Mouse (Mus musculus): ENCODE measurements around the gene Dnaja3.
A peak's percentile ranks its signal among the peaks of the same experiment; 100 is the strongest.

Dnaja3 gene

DNA sequence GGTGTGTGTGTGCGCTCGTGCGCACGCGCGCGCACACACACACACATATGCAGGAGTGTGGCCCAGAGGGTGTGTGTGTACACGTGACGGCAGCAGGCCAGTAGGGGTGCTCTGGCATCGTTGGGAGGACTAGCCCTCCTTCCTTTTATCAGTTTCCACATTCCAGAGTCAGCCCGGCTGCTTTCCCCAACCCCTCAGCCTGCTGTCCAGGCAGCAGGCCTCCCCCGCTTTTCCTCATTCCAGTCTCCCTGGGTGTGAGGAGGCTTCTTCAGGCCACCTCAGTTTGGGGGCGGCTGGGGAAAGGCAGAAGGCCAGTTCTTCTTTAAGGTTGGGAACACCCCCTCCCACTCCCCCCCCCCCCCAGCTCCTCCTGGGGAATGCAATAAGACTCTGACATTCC lies 2.4 kb downstream of the Dnaja3 start:
- DNase-seq (ENCODE audit: low read depth, low spot score) = peak; percentile 82

DNA sequence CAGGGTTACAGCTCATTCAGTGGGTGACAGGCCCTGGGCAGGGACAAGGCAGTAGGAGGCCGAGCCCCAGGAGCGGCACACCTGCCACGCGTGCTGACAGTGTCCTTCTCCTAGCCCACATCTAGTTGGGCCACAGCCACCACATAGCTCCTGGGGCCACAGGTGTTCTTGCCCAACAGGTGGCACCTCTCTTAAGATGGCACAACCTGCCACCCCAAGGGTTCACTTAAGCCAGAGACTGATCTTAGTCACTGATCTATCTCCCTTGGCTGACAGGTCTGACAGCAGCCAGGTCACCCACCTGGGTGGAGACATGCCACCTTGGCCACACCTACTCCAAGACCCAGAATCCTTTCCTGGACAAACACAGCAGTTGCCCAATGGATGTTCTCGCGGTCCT lies 3.1 kb downstream of the Dnaja3 start:
- no peak for DNase-seq (ENCODE audit: low read depth, low spot score)

DNA sequence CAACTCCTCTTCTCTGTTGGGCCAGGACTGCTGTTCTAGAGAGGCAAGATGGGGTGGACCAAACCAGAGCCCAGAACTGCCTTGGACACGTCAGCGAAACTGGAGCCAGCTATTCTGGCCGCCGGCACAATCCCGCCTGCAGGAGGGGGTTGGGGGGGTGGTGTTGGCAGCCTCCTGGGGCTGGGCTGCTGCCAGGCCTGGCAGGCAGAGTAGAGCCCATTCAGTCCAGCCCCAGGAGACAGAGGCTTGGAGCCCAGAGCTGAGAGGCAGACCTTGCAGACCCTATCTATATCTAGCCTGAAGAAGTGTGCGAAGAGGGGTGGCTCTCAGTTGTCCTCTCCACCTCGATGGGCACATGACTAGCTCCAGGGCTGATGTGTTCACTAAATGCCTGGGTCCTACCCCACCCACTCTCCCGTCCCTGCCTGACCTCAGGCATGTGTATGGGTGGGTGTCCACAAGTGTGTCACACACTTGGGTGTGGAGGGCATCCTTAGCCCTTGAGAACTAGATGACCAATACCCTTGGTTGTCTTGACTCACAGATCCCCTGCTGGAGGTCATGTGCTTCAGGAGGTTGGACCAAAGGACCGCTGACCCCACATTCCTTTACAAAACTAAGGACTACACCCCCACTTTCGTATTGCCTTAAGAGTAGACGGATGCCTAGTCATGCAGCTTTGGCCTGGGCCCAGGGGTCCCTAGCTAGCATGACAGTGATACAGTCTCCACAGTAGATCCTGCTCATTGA lies 4.1 kb downstream of the Dnaja3 start:
- peak; percentile 45 for DNase-seq (ENCODE audit: low read depth, low spot score)

DNA sequence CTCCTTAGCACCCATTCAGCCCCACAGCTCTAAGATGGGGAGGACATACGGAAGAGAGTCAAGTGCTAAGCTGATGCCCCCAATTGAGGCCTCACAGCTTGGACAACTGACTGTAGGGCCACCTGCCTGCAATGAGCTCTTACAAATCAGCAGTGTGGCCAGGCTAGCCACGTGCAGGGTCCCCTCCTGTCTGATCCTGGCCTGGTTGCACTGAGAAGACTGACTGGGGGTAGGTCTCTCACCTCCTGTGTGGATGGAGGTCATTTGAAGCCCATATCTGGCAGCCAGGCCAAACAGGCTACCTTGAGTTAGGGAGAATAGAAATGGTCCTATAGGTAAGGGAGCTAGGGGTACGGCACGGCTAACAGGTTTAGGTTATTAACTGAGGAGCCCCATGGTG lies 6.1 kb downstream of the Dnaja3 start:
- DNase-seq (ENCODE audit: low read depth, low spot score) = no peak

DNA sequence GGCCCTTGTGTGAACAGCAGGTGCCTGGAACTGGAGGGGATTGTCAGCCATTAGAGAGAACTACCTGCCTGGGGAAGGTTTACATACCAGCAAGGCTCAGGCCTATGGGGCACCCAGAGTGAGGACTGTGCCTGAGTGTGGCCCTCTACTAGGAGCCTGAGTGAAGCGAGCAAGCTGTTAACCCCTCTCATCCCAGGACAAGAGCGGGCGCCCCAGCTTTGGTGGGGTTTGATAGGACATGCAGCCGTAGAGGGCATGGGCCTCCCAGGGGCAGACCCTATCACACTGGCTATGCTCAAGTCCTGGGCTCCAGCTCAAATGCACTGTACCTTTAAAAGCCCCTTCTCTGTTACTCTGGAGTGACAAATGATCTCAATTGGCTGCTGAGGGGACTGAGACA lies 7.0 kb downstream of the Dnaja3 start:
- DNase-seq (ENCODE audit: low read depth, low spot score) = no peak

DNA sequence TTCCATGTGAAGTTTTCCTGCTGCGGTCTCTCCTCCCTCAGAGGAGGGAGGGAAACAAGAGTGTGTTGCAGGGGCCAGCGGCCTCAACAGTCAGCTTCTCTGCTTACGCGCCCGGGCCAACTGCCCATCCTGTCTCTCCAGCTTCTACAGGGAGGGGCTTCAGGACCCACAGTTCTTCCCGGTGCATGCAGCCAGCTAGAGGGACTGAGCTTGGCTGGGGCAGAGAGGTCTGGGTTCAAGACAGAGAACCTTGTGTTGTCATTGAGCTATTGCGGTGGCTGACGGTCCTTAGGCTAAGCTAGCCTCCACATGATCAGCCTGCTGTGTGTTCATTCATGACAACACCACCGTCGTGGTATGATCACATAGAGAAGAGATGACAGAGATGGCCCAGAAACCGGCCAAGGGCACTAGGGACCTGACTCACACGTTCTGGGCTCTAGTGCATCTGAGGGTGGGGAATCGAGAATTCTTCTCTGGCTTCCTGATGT lies 7.9 kb downstream of the Dnaja3 start:
- no peak for DNase-seq (ENCODE audit: low read depth, low spot score)

DNA sequence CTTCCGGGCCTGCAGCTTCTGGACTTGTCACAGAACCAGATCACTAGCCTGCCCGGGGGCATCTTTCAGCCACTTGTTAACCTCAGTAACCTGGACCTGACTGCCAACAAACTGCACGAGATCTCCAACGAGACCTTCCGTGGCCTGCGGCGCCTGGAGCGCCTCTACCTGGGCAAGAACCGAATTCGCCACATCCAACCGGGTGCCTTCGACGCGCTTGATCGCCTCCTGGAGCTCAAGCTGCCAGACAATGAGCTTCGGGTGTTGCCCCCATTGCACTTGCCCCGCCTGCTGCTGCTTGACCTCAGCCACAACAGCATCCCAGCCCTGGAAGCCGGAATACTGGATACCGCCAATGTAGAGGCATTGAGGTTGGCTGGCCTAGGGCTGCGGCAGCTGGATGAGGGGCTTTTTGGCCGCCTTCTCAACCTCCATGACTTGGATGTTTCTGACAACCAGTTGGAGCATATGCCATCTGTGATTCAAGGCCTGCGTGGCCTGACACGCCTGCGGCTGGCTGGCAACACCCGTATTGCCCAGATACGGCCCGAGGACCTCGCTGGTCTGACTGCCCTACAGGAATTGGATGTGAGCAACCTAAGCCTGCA lies 8.7 kb downstream of the Dnaja3 start:
- no peak for DNase-seq (ENCODE audit: low read depth, low spot score)

DNA sequence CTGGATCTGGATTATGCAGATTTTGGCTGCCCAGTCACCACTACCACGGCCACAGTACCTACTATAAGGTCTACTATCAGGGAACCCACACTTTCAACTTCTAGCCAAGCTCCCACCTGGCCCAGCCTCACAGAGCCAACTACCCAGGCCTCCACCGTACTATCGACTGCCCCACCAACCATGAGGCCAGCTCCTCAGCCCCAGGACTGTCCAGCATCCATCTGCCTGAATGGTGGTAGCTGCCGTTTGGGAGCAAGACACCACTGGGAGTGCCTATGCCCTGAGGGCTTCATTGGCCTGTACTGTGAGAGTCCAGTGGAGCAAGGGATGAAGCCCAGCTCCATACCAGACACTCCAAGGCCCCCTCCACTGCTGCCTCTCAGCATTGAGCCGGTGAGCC lies 9.4 kb downstream of the Dnaja3 start:
- no peak for DNase-seq (ENCODE audit: low read depth, low spot score)

DNA sequence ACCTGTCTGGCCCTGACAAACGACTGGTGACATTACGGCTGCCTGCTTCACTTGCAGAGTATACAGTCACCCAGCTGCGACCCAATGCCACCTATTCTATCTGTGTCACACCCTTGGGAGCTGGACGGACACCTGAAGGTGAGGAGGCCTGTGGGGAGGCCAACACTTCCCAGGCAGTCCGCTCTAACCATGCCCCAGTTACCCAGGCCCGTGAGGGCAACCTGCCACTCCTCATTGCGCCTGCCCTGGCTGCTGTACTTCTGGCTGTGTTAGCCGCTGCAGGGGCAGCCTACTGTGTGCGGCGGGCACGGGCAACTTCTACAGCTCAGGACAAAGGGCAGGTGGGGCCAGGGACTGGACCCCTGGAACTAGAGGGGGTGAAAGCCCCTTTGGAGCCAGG lies 9.9 kb downstream of the Dnaja3 start:
- DNase-seq (ENCODE audit: low read depth, low spot score) = no peak

DNA sequence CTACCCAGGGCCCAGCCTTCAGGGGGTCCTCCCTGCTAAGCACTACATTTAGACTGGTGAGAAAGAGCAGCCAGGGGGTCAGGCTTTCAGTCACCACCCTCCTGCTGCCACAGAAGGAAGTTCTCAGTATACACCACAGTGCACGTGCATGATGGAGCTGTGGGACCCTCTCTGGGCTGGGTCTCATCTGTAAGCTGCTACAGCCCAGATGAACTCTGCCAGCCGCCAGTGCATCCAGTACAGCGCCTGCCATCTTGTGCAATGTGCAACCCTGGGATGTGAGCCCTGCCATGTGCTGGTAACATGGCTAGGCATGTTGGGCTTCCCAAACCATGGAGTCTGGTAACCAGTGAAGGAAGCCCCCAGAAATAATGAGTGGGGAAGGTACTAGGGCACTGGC lies 10.4 kb downstream of the Dnaja3 start:
- DNase-seq (ENCODE audit: low read depth, low spot score) = no peak

DNA sequence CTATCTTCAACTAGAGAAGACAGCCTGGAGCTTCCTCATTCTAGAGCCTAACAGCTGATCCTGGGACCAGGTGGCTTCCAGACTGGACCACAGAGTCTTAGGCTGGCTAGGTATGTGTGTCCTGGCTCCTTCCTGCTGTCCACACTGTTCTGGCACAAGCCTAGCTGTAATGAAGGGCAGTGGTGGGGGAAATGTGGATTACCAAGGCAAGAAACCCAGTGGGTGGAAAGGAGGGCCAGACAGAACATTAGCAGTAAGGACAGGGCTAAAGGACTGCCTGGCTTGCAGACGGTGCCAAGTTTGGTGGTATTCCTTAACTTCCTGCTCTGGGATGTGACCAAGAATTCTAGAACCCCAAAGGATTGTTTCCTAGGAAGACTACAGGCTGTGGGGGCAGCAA lies 11.3 kb downstream of the Dnaja3 start:
- DNase-seq (ENCODE audit: low read depth, low spot score) = no peak

DNA sequence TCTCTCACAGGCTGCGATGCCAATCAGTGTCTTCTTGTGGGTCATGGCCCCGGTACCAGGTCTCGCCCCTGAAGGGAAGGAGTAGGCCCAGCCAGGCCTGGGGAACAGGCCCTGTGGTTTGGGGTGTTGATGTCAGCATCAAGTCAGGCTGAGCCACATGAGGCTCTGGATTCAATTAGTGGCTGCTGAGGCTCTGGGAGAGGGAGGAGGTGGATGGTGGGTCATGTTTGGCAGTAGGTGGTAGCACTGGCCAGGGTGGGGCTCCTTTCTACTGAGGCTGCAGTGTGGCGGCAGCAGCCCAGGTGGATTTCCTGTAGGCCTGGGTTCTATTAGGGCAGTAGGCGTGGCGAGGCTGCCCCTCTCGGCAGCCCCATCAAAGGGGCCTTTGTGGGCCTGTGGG lies 11.8 kb downstream of the Dnaja3 start:
- DNase-seq (ENCODE audit: low read depth, low spot score) = no peak

DNA sequence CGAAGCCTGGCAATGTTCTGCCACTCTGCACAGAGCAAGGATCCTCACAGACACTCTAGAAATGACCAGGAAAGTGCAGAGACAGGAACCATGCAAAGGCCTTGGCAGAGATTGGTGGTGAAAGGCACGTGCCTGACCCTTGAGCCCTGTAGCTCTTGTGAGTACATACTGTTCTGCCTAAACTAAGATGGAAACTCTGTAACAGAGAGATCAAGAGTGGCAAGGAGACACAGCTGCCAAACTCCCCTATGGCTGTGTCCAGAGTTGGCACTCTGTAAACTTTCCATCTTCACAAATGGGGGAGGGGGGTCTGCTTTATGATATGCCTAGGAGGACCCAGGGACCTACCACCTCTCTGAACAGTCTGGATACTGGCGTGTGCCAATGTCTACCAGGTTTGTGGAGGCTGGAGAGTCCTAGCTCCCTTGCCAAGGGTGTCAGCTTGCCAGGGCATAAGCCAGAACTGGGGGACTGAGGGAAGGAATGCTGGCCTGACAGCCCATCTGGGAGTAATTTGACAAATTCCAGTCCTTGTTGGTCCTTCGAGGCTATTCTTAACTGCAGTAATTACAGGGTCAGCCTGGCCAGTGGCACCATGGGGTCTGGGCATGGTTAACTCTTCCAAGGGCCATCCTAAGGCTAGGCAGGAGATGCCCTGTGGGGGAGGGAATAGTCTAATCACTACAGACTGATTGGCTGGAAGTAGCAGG lies 13.1 kb downstream of the Dnaja3 start:
- no peak for DNase-seq (ENCODE audit: low read depth, low spot score)

DNA sequence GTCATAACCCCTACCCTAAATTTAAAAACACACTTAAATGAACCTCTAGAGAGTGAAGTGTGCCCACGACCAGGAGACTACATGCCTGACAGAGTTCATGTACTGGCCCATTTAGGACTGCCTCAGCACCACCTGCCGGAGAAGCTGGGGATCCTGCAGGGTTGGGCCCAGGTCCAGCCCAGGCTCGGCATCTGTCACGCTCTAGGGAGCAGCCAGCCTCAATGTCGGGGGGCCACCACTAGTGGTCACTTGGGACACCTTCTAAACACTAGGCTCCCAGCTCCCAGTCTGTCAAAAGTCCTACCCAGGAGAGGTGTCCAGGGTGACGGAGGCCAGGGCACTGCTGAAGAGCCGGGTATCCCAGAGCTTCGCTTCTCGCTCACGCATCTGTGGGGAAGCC lies 14.9 kb downstream of the Dnaja3 start:
- DNase-seq (ENCODE audit: low read depth, low spot score) = no peak

DNA sequence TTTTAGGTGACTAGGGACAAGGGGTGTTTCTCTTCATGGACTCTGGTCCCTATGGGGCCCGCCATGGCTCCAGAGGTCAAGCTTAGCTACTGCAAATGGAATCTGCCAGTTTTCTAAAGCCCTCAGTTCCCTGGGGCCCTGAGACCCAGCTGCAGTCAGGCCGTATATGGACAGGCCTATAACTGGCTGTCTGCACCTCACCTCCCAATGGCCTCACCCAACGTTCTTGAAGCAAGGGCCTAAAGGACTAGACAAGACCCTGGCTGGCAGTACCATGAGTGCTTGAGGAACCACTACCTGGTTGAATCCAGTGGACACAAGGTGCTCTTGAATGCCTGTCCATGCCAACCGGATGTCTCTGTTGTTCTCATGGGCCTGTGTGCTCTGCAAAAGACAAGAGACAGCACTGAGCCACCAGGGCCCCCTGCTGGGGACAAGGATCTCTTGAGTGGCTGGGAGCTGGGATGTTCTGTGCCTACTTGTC lies 15.5 kb downstream of the Dnaja3 start:
- DNase-seq (ENCODE audit: low read depth, low spot score) = no peak

DNA sequence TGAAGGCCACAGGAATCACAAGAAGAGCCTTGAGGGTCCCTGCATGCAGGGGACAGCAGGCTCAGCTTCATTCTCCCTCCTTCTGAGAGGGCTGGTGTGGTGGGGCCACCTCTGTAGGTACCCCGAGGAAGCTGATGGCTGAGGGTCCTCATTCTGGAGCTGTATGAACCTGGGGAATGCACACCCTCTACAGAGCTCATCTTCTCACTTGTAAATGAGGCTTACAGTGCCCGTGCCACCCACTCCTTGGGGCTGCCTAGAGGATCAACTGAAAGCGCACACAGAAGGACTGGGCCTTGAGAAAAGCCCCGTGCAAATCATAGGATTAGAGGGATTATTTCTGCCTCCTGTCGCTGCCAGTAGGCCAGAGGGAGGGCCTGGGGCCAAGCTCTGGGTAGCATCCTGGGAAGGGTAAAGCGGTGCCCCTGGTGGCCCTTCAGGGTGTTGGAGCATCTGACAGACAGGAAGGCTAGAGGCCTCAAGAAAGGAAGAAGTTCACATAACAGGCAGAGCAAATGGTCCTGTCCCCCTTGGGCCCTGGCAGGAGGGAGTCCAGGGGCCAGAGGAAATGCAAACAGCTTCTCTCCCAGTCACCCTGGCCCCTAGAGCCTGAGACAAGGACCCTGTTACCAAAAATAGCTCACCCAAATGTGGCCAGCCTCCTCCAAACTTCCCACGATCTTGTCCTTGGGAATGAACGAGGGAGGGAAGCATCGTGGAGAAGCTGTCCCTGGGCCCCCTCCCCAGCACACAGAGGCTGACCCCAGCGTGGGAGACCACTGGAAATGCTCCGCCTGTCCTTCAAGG lies 16.2 kb downstream of the Dnaja3 start:
- DNase-seq (ENCODE audit: low read depth, low spot score) = no peak

DNA sequence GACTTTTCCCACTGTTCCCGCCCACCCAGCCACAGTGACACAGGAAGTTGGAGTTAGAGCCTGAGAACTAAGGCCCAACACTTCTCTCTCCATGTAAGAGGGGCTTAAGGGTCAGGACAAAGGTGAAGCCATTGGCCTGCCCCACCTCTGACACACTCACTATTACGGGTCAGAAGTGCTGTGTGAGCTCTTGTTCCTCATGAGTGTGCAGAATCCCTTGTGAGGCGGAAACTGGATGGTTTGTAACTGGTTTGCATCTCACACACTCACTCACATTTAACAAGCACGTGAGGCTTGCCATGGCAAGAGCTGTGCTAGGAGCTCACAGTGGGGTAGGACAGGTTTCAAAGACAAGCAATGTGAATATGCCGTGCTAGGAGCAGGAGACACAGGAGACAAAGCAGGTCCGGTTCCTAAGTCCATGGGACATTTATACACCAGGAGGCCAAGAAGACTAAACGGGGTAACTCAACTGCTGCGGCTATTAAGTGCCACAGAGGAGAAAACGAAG lies 16.8 kb downstream of the Dnaja3 start:
- no peak for DNase-seq (ENCODE audit: low read depth, low spot score)

DNA sequence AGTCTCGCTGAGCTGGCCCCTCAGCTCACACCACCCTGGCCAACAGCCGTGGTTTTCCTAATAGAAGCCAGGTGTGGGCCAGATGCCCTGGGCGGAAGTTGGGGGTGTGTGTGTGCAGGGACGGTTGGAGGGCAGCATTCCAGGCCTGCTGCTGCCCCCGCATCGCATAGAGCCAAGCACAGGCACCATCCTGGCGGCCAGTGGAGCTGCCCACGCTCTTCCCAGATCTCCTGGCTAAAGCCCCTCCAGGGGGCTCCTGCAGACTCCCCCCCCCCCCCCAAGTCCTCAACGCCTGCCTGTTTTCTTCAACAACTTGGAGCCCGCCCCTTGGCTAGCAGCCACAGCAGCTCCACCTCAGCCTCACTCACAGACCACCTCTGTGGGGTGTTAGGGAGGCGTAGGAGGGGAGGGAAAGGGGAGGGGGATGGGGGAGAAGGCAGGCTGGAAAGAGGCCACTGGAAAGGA lies 19.0 kb downstream of the Dnaja3 start:
- no peak for DNase-seq (ENCODE audit: low read depth, low spot score)

DNA sequence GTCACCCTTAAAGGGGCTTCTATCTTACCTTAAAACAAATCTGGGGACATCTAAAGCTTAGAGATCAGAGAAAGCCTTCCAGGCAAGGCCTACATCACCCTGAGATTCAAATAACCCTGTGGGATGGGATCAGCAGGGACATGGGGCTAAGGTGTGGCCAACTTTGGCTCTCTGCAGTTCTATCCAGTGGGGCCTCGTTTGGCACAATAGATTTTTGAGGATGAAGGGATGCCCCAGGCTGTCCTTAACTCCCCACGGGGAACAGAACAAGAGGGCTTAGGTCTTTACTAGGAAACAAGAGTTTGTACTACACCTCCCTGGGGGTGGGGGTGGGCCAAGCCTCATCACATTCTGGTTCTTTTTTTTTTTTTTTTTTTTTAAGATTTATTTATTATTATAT lies 19.5 kb downstream of the Dnaja3 start:
- DNase-seq (ENCODE audit: low read depth, low spot score) = no peak

DNA sequence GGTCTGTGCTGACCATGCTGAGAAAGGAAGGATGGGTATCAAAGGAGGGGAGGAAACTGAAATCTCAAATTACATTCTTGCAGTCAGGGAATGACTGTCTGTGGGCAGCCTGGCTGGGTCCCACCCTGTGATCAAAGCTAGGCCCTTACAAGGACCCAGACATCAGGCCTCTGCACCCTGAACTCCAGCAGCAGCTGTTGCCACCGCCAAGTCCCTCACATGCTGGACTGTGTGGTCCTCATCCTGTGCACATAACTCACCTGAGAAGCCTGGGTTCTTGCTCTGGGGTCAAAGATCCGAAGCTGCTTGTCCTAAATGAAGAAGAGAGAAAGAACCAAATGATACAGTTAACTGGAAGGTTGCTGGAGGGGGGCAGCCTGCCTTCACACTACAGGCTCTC lies 21.8 kb downstream of the Dnaja3 start:
- no peak for DNase-seq (ENCODE audit: low read depth, low spot score)

DNA sequence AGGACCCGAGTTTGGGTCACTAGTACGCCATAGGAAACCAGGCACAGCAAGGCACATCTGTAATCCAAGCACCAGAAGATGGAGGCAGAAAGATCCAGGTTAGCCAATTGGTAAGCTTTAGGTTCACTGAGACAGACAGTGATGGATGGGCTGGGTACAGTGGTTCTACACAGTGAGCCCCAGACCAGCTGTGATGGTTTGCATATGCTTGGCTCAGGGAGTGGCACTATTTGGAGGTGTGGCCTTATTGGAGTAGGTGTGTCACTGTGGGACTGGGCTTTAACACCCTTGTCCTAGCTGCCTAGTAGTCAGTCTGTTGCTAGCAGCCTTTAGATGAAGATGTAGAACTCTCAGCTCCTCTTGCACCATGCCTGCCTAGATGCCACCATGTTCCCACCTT lies 24.0 kb downstream of the Dnaja3 start:
- DNase-seq (ENCODE audit: low read depth, low spot score) = no peak

DNA sequence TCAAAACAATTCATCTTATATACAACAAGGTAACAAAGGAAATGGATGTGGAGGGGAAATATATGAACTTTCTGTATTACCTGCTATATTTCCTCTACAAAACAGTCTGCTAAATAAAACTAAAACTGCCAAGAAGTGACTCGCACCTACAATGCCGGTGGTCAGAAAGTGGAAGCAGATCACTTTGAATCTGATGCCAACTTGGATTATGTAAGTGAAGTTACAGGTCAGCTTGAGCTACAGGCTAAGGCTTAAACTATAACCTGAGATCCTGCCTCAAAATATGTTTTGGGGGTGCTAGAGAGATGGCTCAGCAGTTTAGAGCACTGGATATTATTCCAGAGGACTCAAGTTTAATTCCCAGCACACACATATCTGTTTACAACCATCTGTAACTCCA lies 25.9 kb downstream of the Dnaja3 start:
- no peak for DNase-seq (ENCODE audit: low read depth, low spot score)

Measured in telencephalon, adult 2 months (tissue).